Mouse (Mus musculus) E14TG2a.4 (cell line): Measurements from ENCODE around the gene Slc29a3.

Experiments
- CTCF ChIP-seq: conservative IDR thresholded peaks from 2 replicates; pipeline ENCODE4 v1.5.1; 2014; ENCODE audit warnings: low read length
- NANOG ChIP-seq: IDR thresholded peaks from 2 replicates; pipeline ENCODE4 v1.6.1; 2014; ENCODE audit warnings: borderline replicate concordance, low read length, mixed read lengths

DNA sequence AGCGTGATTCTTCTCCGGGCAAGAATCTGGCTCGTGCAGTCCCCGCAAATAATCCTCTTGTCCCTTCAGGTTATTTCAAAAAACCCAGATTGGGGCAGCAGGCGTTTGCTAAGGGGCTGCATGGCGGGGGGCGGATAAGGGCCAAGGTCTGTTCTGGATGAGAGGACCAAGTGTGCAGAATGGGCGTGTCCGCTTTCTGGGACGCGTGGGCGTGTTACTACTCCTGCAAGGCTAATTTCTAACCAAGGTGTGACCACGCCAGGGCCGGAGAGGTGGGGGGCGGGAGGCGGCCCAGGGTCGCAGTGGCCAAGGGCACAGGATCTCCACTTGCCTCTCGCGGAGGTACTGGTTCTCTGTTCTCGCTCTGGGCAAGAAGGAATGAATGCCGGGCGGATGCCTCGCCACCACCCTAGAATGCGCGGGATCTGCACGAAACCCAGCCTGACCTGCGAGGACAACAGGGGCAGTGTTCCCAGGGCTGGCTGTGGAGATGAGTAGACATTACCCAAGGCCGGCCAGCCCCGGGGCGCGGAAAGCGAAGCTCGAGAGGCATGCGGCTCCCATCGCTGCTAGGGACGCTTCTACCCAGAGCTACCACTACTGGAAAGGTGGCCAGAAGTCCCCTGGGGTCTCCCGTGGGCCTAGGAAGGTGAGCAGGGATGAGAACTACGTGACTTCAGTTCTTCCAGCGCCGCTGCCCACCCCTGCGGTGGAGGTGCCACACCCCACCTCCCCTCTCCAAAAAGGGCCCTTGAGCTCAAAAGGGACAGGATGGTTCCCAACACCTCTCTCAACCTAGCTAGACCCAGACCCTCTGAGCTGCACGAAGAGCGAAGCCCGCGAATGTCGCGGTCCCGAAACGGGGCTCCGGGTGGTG lies 66.6 kb downstream of the Slc29a3 start:
- TF ChIP-seq CTCF (no peak), NANOG (no peak)
